Mouse (Mus musculus): ENCODE measurements at regions not wholly inside any gene's neighbourhood (a gene's known extent, or its start where the extent isn't known, plus 50 kb on each side); places are given as distances from the start of the nearest gene placed in this dataset.
A peak's percentile ranks its signal among the peaks of the same experiment; 100 is the strongest.

GRCm38 (mm10) chr12:79998339-79998738, 114.5 kb downstream of the Zfp36l1 start:
- no peaks in the 10 kb centered on the region for H3K4me1 ChIP-seq (ENCODE audit: insufficient read depth, low read length)
- H3K27me3 ChIP-seq (ENCODE audit: insufficient read depth, low read length): no peaks in the 10 kb centered on the region
- no peak overlapping the region for H3K9ac ChIP-seq (replicated peaks; ENCODE audit: low read length, poor library complexity, severe bottlenecking)
- no peak for TF ChIP-seq CTCF (IDR thresholded peaks at IDR 0.05)
- DNase-seq (ENCODE audit: low spot score): no peak
- no peaks in the 10 kb centered on the region for H3K9me3 ChIP-seq (ENCODE audit: low read length)
- no peak overlapping the region for H3K4me3 ChIP-seq (ENCODE audit: low read depth, low read length)
- H3K27ac ChIP-seq (ENCODE audit: low read depth, low read length): no peak overlapping the region
- no peak for ATAC-seq (ENCODE audit: low FRiP score)
- WGBS: 93% methylated on average over 2 of the region's 2 CpGs
- no peak overlapping the region for H3K4me2 ChIP-seq (ENCODE audit: low read depth, low read length, poor library complexity, severe bottlenecking)
- H3K36me3 ChIP-seq (ENCODE audit: insufficient read depth, low read length): no peaks in the 10 kb centered on the region

- Histone ChIP-seq H3K4me2 (ENCODE audit: low read depth, low read length, poor library complexity, severe bottlenecking) (no peak overlapping the region), H3K4me3 (ENCODE audit: low read depth, low read length) (no peak overlapping the region), H3K4me1 (ENCODE audit: insufficient read depth, low read length) (no peaks in the 10 kb centered on the region), H3K9me3 (ENCODE audit: low read length) (no peaks in the 10 kb centered on the region), H3K36me3 (ENCODE audit: insufficient read depth, low read length) (no peaks in the 10 kb centered on the region), H3K9ac (replicated peaks; ENCODE audit: low read length, poor library complexity, severe bottlenecking) (no peak overlapping the region), H3K27ac (ENCODE audit: low read depth, low read length) (no peak overlapping the region), H3K27me3 (ENCODE audit: insufficient read depth, low read length) (no peaks in the 10 kb centered on the region)
- TF ChIP-seq CTCF (IDR thresholded peaks at IDR 0.05): no peak
- WGBS: 80% methylated on average over 4 of the region's 4 CpGs
- DNase-seq (ENCODE audit: low spot score) (no peak), ATAC-seq (ENCODE audit: low FRiP score) (no peak)
Measured at GRCm38 (mm10) chr12:79997201-79997600, 115.6 kb downstream of the Zfp36l1 start.

GRCm38 (mm10) chr12:79995521-79996094, 117.2 kb downstream of the Zfp36l1 start:
- Histone ChIP-seq H3K27ac (ENCODE audit: low read depth, low read length) (no peak overlapping the region), H3K27me3 (ENCODE audit: insufficient read depth, low read length) (no peaks in the 10 kb centered on the region), H3K4me3 (ENCODE audit: low read depth, low read length) (no peak overlapping the region), H3K36me3 (ENCODE audit: insufficient read depth, low read length) (no peaks in the 10 kb centered on the region), H3K9me3 (ENCODE audit: low read length) (no peaks in the 10 kb centered on the region), H3K4me1 (ENCODE audit: insufficient read depth, low read length) (peaks cover 5% of the 10 kb centered on the region; the same call in 1 of the 2 replicates), H3K4me2 (ENCODE audit: low read depth, low read length, poor library complexity, severe bottlenecking) (no peak overlapping the region), H3K9ac (replicated peaks; ENCODE audit: low read length, poor library complexity, severe bottlenecking) (no peak overlapping the region)
- 89% methylated on average over 4 of the region's 4 CpGs for WGBS
- DNase-seq (ENCODE audit: low spot score) (no peak), ATAC-seq (ENCODE audit: low FRiP score) (no peak)
- no peak for TF ChIP-seq CTCF (IDR thresholded peaks at IDR 0.05)

DNA sequence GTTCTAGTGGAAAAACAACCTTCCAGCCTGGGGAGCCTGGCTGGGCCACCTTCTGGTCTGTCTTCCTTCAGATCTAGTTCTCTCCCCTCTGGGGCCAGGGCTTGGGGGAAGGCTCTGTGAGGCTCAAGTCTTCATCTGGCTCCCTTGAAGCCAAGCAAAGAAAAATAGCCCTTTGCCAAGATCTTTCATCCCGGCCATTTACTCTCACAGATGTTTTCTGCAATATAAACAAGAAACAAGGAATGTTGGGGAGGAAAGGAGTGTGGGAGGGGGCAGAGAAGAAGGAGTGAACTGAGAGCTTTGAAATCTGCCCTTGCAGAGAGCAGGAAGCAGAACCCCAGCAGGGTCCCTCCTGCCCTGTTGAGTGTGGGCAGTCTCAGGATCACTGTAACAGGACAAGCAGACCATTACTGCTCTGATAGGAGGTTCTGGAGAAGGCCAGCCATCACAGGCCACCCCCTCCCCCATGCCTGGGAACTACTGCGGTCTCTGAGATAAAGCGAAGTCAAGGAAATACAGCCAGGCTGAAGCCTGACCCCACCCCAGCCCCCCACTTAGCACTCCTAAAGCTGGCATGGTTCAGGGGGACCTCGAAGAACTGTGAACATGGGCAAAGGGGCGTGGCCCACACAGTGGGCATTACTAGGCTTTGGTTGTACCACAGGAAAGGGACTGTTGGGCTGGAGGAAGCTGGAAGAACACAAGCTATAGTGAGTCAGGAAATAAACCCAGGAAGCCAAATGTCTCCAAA, 118.8 kb downstream of the Zfp36l1 start:
- TF ChIP-seq CTCF (IDR thresholded peaks at IDR 0.05): no peak
- Histone ChIP-seq H3K4me2 (ENCODE audit: low read depth, low read length, poor library complexity, severe bottlenecking) (no peak overlapping the region), H3K4me1 (ENCODE audit: insufficient read depth, low read length) (peaks cover 9% of the 10 kb centered on the region; the same call in 1 of the 2 replicates), H3K9ac (replicated peaks; ENCODE audit: low read length, poor library complexity, severe bottlenecking) (no peak overlapping the region), H3K27ac (ENCODE audit: low read depth, low read length) (peak overlapping the region; percentile 26; the same call in 1 of the 2 replicates), H3K9me3 (ENCODE audit: low read length) (no peaks in the 10 kb centered on the region), H3K4me3 (ENCODE audit: low read depth, low read length) (no peak overlapping the region), H3K27me3 (ENCODE audit: insufficient read depth, low read length) (no peaks in the 10 kb centered on the region), H3K36me3 (ENCODE audit: insufficient read depth, low read length) (no peaks in the 10 kb centered on the region)
- DNase-seq (ENCODE audit: low spot score): peak; percentile 38
- 84% methylated on average over 5 of the region's 5 CpGs for WGBS
- no peak for ATAC-seq (ENCODE audit: low FRiP score)

DNA sequence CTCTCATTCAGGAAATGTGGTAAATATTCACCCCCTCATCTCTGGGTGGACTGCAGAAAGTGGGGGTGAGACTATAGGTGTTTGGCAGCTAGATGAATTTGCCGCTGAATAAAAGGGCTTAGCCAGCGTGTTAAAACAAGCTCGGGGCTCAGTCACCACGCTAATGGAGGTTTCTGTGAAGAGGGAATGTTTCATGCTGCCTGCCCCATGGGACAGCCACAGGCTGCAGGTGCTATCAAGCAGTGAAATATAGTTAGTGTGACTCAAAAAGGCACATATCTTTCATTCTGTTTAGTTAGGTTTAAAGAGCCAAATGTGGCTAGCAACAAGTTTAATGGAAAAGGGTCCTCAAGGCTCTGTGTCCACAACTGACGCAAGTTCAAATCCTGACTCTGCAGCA, 121.5 kb downstream of the Zfp36l1 start:
- H3K9me3 ChIP-seq (ENCODE audit: low read length): no peaks in the 10 kb centered on the region
- WGBS: 29% methylated on average over 5 of the region's 5 CpGs
- H3K4me1 ChIP-seq (ENCODE audit: insufficient read depth, low read length): peaks cover 11% of the 10 kb centered on the region; the same call in 1 of the 2 replicates
- H3K36me3 ChIP-seq (ENCODE audit: insufficient read depth, low read length): no peaks in the 10 kb centered on the region
- H3K9ac ChIP-seq (replicated peaks; ENCODE audit: low read length, poor library complexity, severe bottlenecking): no peak overlapping the region
- no peak overlapping the region for H3K4me3 ChIP-seq (ENCODE audit: low read depth, low read length)
- no peak for TF ChIP-seq CTCF (IDR thresholded peaks at IDR 0.05)
- no peaks in the 10 kb centered on the region for H3K27me3 ChIP-seq (ENCODE audit: insufficient read depth, low read length)
- no peak overlapping the region for H3K4me2 ChIP-seq (ENCODE audit: low read depth, low read length, poor library complexity, severe bottlenecking)
- H3K27ac ChIP-seq (ENCODE audit: low read depth, low read length): peak overlapping the region; percentile 62
- no peak for DNase-seq (ENCODE audit: low spot score)
- ATAC-seq (ENCODE audit: low FRiP score): no peak

DNA sequence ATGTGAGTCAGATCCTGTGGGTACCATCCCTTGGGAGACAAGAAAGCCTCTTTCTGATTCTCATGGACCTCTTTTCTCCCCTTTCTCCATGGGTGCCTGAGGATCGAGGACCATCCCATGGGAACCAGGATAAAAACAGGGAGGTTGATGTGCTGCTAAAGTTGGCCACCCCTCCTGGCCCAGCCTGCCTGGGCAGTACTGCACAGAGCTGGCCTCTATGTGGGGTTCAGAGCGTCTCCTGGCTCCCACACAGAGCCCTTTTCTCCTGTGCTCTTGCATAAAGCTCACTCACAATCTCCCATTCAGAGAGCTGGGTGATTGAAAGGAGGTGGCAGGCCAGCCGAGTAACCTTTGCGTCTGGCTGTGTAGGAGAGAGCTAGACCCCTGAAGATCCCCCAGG, 122.1 kb downstream of the Zfp36l1 start:
- Histone ChIP-seq H3K4me1 (ENCODE audit: insufficient read depth, low read length) (peaks cover 11% of the 10 kb centered on the region; the same call in 1 of the 2 replicates), H3K9me3 (ENCODE audit: low read length) (no peaks in the 10 kb centered on the region), H3K9ac (replicated peaks; ENCODE audit: low read length, poor library complexity, severe bottlenecking) (no peak overlapping the region), H3K4me2 (ENCODE audit: low read depth, low read length, poor library complexity, severe bottlenecking) (no peak overlapping the region), H3K27ac (ENCODE audit: low read depth, low read length) (peak overlapping the region; percentile 62), H3K36me3 (ENCODE audit: insufficient read depth, low read length) (no peaks in the 10 kb centered on the region), H3K27me3 (ENCODE audit: insufficient read depth, low read length) (no peaks in the 10 kb centered on the region), H3K4me3 (ENCODE audit: low read depth, low read length) (no peak overlapping the region)
- DNase-seq (ENCODE audit: low spot score) (peak; percentile 73), ATAC-seq (ENCODE audit: low FRiP score) (peak; percentile 84)
- WGBS: 46% methylated on average over 4 of the region's 4 CpGs
- TF ChIP-seq CTCF (IDR thresholded peaks at IDR 0.05): no peak

All from midbrain, postnatal 0 days (tissue).